Mouse (Mus musculus): Measurements from ENCODE around the gene Rpl23.
"Not testable (repeated sequence)": the region's sequence is repeated elsewhere in the genome, so short reads cannot be mapped to it uniquely, and the experiment has no call there.

Gene Rpl23

DNA sequence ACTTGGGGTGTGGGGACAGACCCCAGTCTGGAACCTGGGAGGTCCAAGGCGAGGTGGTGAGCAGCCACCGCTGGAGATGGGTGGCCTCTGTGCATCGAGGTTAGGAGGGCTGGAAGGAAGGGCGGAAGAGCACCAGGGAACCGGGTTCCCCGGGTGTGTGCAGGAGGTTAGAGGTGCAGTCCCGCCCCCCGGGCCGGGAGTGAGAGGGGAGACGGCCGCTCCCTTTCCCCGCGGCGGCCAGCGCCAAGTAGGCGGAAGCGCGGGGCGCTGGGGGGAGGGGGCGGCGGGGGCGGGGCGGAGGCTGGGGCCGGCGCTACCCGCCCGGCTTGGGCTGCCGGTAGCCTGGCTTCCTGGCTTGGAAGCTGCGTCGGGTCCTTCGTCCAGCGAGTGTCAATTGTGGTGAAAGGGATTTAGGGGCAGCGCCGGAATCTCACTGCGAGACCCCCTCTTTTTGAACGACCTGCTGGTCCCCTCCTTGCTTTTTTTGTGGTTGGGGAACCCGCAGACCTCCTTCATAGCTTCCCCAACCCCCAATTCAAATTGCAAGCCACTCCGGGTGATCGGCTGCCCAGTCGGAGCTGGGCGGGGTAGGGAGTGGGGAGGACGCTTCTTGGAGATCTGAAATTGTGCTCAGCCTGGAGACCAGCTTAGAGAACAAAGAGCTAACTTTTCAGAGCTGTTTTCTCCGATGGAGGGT lies 17.9 kb upstream of the Rpl23 start:
- peak in 1 of 2 experiments; percentile 74 for DNase-seq (ENCODE audit: low spot score in 2 of 2)

DNA sequence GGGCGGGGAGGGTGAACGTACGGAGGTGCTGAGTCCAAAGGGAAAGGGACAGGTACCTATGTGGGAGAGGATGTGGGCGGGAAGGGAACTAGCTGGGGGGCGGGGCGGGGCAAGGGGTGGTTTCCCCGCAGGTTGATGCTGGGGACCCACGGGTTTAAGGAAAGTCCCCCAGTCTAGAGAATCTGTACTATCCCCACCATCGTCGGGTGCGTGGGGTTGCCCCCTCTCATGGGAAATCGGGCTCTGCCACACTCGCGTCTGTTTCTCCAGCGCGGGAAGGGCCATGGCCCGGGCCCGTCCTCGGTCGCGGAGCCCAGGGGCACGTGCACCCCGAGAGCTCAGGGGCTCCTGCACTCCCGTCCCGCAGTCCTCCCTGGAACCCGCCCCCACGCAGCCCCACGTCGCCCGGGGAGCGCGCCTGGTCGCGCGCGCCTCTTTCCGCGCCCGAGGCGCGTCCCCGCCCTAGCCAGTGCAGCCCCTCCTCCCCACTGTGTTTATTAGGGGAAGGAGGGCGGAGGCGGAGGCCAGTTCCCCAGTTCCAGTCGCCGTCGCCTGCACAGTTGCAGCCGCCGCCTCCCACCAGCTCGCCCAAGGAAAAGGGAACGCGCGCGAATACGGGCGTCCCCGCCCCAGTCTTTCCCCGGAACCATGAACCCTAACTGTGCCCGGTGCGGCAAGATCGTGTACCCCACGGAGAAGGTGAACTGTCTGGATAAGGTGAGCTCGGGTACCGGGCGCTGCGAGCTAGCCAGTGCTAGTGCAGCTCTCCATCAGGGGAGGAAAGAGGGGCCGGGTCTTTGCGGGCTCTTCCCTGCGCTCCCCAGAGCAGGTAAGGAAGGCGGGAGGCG lies 17.1 kb upstream of the Rpl23 start:
- DNase-seq (ENCODE audit: low spot score in 2 of 2), result peak; percentile 79 to 87

DNA sequence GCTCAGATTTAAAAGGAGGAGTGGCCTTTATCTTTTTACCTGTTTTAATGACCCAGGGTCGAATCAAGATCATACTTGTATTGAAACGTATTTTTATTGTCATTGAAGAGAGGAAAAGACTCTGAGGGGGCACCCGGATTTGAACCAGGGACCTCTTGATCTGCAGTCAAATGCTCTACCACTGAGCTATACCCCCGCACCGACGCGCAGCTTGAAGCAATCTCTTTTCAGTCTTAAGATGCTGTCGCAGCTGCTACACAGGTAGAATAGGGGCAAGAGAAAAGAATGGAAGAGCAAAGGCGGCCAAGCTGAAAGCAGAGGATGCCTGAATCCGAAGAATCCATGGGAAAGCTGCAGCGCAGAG lies 16.5 kb upstream of the Rpl23 start, which contains the start of gene Lasp1:
Gene Lasp1 (plus strand): TSS at position 219 of the 364 bp plus-strand sequence.
- peak; percentile 82 to 88 for DNase-seq (ENCODE audit: low spot score in 2 of 2)

DNA sequence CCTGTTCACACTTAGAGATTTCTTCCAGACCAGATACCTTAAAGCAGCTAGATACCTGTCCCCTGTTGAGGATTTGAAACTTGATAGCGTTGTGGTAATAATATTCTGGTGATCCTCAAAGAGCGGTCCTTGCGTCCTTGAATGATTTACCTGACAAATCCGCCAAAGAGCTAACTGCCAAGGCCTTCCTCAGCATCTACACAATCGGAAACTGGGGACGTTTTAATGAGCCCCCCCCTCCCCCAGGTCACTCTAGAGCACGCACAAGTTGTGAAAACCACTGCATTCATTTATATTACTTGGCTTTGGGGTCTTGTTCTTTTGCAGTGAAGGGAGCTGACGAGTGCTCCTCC lies 15.8 kb upstream of the Rpl23 start:
- no peak for DNase-seq (ENCODE audit: low spot score in 2 of 2)

DNA sequence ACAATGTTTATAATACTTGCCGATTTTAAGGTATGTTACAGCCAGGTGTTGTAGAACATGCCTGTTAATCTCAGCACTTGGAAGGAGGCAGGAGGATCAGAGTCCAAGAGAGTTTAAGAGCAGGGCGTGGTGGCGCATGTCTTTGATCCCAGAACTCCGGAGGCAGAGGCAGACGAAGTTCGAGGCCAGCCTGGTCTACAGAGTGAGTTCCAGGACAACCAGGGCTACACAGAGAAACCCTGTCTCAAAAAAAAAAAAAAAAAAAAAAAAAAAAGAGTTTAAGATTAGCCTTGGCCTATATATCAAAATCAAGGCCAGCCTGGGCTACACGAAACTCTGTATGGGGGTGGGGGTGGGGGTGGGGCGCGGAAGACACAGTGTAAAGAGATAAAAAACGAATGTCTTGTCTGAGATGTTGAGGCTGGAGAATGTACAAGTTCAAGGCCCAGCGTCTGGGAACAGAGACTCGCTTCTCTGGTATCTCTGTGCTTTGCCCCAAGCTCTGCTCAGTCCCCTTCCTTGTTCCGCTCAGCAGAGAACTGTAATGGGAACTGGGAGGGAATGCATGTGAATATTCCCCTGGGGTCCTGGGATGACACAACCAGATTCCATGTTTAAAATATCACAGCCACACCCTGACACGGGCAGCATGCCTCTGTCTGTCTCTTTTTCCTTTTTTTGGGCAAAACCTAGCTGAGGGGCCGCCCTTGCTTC lies 15.3 kb upstream of the Rpl23 start:
- no peak for DNase-seq (ENCODE audit: low spot score in 2 of 2)

DNA sequence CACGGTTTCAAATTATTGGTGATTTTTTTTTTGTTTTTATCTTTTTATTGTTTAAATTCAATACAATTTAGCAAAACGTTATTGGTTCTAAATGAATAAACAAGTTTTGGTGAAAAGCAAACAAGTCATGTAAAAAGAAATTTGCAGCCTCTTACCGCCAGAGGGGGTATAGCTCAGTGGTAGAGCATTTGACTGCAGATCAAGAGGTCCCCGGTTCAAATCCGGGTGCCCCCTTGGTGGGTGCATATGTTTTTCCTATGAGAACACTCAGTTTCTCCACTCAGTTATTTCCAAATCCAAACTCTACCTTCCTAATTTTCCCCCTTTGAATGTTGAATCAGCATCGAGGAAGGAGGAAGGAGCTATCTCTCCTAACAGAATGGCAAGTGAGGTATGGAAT lies 14.7 kb upstream of the Rpl23 start:
- peak in 1 of 2 experiments; percentile 72 for DNase-seq (ENCODE audit: low spot score in 2 of 2)

DNA sequence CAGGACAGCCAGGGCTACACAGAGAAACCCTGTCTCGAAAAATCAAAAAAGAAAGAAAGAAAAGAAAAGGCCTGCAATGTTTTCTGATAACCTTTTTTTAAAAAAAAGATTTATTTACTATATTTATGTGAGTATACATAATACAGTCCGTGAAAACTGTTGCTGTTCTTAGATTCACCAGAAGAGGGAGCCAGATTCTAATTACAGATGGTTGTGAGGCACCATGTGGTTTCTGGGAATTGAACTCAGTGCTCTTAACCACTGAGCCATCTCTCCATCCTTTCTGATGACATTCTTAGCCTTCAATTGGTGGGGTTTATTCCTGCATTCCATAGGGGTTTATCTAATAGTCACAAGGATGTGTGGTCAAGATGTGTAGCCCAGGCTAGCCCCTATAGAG lies 10.9 kb upstream of the Rpl23 start:
- no peak for DNase-seq (ENCODE audit: low spot score in 2 of 2)

DNA sequence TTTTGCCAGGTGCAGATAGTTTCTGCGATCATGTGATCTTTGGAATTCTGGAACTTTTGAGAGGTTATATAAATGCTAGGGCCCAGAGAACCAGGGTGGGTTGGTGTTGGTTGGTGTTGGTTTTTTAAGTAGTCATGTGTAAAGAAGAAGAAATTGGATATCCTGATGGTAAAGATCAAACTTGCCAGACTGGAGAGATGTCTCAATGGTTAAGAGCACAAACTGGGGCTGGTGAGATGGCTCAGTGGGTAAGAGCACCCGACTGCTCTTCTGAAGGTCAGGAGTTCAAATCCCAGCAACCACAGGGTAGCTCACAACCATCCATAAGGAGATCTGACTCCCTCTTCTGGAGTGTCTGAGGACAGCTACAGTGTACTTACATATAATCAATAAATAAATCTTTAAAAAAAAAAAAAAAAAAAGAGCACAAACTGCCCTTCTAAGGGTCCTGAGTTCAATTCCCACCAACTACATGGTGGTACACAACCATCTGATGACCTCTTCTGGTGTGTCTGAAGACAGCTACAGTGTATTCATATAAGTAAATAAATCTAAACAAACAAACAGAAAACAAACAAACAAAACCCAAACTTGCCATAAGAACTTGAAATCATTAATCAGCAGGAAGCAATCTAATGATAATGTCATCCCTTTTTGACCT lies 8.7 kb upstream of the Rpl23 start:
- DNase-seq (ENCODE audit: low spot score in 2 of 2), result not testable (repeated sequence)

DNA sequence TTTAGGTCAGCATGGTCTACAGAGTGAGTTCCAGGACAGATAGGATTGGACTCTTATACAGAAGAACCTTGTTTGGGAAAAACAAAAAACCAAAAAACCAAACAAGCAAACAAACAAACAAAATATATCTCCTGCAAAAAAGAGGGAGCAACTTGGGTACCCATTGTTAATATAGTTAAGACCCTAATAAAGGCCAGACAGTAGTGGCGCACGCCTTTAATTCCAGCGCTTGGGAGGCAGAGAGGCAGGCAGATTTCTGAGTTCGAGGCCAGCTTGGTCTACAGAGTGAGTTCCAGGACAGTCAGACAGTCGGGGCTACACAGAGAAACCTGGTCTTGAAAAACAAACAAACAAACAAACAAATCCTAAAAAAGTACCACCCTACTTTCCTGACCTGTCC lies 7.5 kb upstream of the Rpl23 start:
- no peak for DNase-seq (ENCODE audit: low spot score in 2 of 2)

DNA sequence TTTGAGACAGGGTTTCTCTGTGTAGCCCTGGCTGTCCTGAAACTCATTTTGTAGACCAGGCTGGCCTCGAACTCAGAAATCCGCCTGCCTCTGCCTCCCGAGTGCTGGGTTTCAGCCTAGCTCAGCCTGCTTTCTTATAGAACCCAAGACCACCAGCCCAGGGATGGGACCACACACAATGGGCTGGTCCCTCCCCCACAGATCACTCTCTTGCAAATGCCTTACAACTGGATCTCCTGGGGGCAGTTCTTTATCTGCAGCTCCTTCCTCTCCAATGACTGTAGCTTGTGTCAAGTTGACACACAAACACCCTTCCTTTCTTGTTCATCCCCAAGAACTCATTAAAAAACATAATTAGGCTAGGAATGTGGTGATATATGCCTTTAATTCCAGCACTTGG lies 5.7 kb upstream of the Rpl23 start:
- DNase-seq (ENCODE audit: low spot score in 2 of 2), result no peak

DNA sequence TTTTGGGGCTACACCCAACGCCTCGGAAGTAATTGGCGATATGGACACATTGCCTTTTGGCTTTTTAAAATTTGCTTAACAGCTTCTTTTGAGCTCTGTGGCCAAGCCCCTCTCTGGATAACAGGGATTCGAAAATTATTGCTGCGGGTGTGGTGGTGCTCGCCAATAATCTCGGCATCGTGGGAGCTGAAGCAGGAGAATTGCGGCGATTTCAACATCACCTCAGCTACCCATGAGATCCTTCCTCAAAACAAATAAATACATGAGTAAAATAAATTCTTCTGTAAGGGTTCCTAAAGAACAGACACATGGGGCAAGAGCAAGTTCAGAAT lies 293 bp upstream of the Rpl23 start:
- no peak for DNase-seq (ENCODE audit: low spot score in 2 of 2)

DNA sequence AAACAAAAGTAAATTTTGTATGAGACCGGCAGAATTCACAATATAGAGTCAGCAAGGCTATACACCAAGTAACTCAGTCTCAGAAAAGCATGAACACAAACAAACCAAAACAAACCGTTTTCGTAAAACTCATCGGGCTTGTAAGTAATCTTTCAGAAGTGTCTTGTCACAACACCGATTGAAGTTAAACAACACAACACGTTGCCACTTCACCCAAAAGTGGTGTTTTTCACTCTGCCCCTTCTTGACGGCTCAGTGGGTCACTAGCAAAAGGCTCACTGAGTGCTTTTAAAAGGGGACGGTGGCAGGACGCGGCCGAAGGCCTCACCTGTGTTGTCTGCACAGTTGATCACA lies 782 bp downstream of the Rpl23 start:
- DNase-seq (ENCODE audit: low spot score in 2 of 2), result no peak

DNA sequence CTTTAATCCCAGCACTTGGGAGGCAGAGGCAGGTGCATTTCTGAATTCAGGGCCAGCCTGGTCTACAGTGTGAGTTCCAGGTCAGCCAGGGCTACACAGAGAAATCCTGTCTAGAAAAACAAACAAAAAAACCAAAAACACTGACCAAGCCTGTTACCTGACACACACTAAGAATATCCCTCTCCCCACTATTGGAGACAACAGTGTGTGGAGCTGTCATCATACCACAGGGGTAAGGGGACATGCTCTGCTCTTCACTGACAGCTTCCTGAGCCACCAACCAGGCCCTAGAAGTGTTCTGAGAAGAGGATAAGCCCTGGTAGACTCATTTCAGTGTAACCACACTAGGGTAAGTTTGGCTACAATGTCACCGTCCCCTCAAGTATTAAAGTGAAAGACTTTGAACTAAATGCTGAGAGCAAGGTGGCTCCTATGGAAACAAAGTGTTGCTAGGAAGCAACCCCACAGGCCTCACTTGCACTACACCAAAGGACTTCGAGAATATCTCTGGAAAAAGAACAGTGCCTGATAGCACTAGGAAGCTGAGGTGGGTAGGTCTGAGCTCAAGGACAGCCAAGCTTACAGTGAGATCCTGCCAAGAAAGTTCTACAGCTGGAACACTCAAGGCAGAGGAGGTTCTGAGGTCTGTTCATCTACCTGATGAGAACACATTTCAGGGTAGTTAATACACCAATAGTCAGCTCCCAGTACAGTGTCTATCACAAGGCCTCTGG lies 2.1 kb downstream of the Rpl23 start:
- DNase-seq (ENCODE audit: low spot score in 2 of 2), result no peak

DNA sequence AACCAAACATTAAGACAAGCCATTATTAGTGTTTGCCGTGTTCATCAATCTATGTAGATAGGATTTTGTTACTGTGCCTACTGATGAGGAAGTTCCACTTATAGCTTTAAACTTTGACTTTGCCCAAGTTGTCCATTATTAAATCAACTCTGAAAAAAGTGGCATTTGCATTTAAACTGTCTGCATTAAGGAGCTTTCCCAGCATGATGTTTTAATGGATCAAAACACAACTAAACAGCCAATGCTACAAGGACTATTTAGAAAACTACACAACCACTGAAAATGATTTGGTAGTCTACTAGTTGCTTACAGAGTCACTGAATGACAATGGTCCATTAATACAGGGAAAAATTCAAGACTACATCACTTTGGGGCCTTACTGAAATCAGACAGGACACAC lies 3.3 kb downstream of the Rpl23 start:
- DNase-seq (ENCODE audit: low spot score in 2 of 2), result no peak

DNA sequence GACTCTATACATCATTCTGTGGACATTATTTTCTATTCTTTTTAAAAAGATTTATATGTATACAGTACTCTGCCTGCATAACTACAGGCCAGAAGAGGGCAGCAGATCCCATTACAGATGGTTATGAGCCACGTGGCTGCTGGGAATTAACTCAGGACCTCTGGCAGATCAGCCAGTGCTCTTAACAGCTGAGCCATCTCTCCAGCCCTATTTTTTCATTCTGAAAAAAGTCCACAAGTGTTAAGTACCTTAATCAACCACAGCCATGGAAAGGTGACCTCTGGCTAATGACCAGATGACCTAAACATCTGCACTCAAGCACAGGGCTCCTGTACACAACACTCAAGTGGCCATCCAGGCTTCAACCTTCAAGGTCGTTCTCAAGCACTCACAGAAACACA lies 5.1 kb downstream of the Rpl23 start:
- DNase-seq (ENCODE audit: low spot score in 2 of 2), result no peak

DNA sequence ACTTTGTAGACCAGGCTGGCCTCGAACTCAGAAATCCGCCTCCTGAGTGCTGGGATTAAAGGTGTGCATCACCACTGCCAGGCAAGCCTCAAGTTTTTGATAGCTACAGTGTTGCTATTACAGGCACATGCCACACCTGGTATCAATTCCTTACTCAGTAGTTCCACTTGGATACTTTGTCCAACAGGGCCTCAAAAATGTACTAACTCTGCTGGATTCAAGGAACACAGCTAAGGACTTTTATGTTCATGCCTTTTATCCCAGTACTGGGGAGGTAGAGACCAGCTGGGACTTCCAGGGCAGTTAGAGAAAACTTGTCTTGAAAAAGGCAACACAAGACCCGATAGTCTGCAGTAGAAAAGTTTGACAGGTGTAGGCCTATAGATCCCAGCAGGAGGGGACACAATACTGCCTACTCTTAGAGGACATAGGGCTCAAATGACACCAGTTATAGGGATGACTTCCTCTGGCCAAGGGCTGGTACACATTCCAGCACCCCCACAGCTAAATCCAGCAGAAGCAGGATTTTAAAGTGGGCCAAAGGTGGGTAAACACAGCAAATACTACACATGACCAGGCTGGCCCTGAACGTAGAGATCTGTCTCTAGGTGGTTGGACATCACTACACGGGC lies 5.6 kb downstream of the Rpl23 start:
- no peak for DNase-seq (ENCODE audit: low spot score in 2 of 2)

DNA sequence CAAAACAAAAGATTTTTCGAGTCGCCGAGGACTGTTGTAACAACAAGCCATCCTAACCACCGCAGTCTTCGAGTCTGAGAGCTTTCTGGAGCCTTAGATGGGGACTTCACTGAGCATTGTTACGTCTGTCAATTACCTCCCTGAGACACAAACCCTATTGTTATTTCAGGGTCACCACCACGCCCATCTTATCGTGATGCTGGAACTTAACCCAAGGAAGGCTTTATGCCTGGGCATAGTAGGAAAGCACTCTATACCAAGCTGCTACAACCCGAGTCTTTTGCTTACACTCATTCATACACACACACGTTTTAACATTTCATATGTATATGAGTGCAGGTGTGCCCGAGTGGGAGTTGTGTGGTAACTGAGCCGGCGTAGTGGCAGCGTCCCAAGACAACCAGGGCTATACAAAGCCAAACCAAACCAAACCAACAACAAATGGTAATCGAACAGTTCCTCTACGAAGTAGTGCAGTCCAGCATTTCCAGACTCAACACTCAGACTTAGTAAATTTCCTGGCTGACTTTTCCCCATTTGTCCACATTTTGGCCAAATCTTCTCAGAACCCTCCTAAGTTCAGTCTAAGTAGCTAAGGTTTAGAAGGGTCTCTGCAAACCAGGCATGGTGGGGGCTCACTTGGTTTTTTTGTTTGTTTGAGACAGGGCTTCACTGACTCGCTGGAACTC lies 6.3 kb downstream of the Rpl23 start, which contains the start of gene 1700001P01Rik:
Gene 1700001P01Rik (minus strand): TSS at position 111 of the 689 bp plus-strand sequence.
- no peak for DNase-seq (ENCODE audit: low spot score in 2 of 2)

DNA sequence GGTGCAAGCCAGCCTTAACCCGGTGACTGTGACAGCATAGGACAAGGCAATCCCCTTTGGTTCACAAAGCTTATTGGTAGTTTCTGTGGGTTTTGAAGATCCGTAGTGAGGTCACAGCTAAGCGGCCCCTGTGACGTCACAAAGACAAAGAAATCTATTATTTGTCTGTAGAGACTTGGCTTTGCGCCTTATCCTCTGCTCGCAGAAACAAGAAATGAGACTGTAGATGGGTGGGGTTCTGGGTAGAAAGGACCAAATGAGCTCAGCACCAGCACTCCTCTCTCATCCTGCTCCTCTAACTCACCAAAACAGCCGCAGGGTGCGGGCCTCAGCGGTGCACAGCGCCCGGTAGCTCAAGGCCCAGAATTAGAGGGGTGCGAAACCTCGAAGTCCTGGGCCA lies 7.1 kb downstream of the Rpl23 start:
- no peak for DNase-seq (ENCODE audit: low spot score in 2 of 2)

DNA sequence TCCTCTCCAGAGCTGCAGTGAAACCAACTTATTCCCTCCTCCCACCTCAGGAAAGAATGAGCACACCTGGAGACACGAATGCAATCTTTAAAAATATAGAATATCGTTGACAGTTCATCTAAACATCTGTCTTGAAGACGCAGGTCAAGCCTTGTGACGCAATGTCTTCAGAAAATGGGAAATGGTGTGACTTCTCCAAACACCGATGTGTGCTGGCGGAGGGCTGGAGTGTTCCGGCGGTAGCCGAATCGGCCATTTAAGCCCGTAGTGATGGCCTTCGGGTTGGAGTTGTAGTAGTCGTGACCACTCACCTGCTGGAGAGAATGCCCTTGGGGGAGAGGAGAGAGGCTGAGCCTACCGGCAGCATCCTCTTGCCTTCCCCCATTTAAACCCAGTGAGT lies 10.8 kb downstream of the Rpl23 start:
- no peak for DNase-seq (ENCODE audit: low spot score in 2 of 2)

DNA sequence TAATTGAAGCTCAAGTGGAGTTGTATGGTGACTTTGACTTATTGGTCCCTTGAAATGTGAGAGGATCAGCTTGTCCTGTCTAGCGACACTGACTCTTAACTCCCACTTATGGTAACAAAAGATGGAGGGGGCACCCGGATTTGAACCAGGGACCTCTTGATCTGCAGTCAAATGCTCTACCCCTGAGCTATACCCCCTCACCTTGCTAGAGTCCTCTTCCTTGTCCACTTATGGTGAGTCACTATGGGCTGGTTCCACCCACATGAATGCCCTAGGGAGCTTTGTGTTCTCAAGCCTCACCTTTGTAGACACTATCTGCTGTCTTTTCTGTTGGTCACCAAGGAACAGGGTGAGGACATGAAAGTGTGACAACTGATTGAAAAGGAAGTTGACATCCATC lies 12.5 kb downstream of the Rpl23 start:
- no peak for DNase-seq (ENCODE audit: low spot score in 2 of 2)

Measured in frontal cortex, postnatal 10 days (tissue).